Mouse (Mus musculus): Measurements from ENCODE around the gene Chsy1. TPM values are rescaled to one million over a fixed set of nuclear protein-coding genes. Genes with fewer than 3 reads are reported as not detected.

The Chsy1 gene
- polyA plus RNA-seq, 1 experiment from 2014 or later = 16.1 TPM

- no peak overlapping the region for H3K9ac ChIP-seq
- H3K27ac ChIP-seq (replicated peaks) = no peak overlapping the region
- H3K4me3 ChIP-seq (replicated peaks) = no peak overlapping the region
- ATAC-seq (ENCODE audit: insufficient number of reproducible peaks, low FRiP score, low TSS enrichment, low read depth) = no peak
- WGBS = 77% methylated on average over 6 of the region's 6 CpGs
- H3K27me3 ChIP-seq = no peaks in the 10 kb centered on the region
- no peaks in the 10 kb centered on the region for H3K9me3 ChIP-seq (replicated peaks)
- no peaks in the 10 kb centered on the region for H3K36me3 ChIP-seq
- H3K4me2 ChIP-seq (replicated peaks) = no peak overlapping the region
- H3K4me1 ChIP-seq = peaks cover 21% of the 10 kb centered on the region
Measured at GRCm38 (mm10) chr7:66214477-66214876, 105.2 kb downstream of the Chsy1 start.

DNA sequence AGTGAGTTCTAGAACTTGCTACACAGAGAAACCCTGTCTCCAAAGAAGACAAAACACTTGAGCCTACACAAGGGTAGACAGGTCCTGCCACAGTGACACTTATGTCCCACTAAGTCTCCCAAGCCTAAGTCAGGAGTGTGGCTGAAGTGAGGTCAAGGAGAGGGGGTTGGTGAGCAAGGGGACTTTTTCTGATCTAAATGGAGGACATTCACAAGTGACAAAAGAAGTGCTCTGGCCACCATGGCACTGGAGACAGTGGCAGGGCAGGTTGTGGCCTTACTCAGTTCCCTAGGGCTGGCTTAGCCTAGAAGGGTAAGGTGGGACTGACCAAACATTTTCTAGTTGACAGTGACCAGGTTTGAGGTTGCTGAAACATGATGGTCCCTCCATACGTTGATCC lies 106.6 kb downstream of the Chsy1 start:
- no peak for ATAC-seq (ENCODE audit: insufficient number of reproducible peaks, low FRiP score, low TSS enrichment, low read depth)
- no peaks in the 10 kb centered on the region for H3K9me3 ChIP-seq (replicated peaks)
- H3K4me2 ChIP-seq (replicated peaks) = no peak overlapping the region
- H3K4me3 ChIP-seq (replicated peaks) = no peak overlapping the region
- H3K27ac ChIP-seq (replicated peaks) = no peak overlapping the region
- H3K9ac ChIP-seq = no peak overlapping the region
- no peaks in the 10 kb centered on the region for H3K36me3 ChIP-seq
- H3K27me3 ChIP-seq = no peaks in the 10 kb centered on the region
- 79% methylated on average over 1 of the region's 1 CpGs for WGBS
- H3K4me1 ChIP-seq = peaks cover 25% of the 10 kb centered on the region

GRCm38 (mm10) chr7:66217011-66217410 lies 107.7 kb downstream of the Chsy1 start:
- WGBS = 77% methylated on average over 7 of the region's 7 CpGs
- Histone ChIP-seq H3K36me3 (no peaks in the 10 kb centered on the region), H3K27me3 (no peaks in the 10 kb centered on the region), H3K4me2 (replicated peaks) (no peak overlapping the region), H3K4me3 (replicated peaks) (no peak overlapping the region), H3K9ac (no peak overlapping the region), H3K27ac (replicated peaks) (no peak overlapping the region; the same call in 1 of the 2 replicates), H3K4me1 (peaks cover 25% of the 10 kb centered on the region), H3K9me3 (replicated peaks) (no peaks in the 10 kb centered on the region)
- ATAC-seq (ENCODE audit: insufficient number of reproducible peaks, low FRiP score, low TSS enrichment, low read depth) = no peak

- H3K9ac ChIP-seq = no peak overlapping the region
- 55% methylated on average over 7 of the region's 7 CpGs for WGBS
- H3K4me3 ChIP-seq (replicated peaks) = no peak overlapping the region
- no peak for ATAC-seq (ENCODE audit: insufficient number of reproducible peaks, low FRiP score, low TSS enrichment, low read depth)
- no peaks in the 10 kb centered on the region for H3K27me3 ChIP-seq
- H3K27ac ChIP-seq (replicated peaks) = peak overlapping the region; percentile 88
- H3K4me2 ChIP-seq (replicated peaks) = no peak overlapping the region
- H3K4me1 ChIP-seq = peaks cover 25% of the 10 kb centered on the region
- H3K9me3 ChIP-seq (replicated peaks) = no peaks in the 10 kb centered on the region
- H3K36me3 ChIP-seq = no peaks in the 10 kb centered on the region
Measured at GRCm38 (mm10) chr7:66217531-66218094, 108.3 kb downstream of the Chsy1 start.

DNA sequence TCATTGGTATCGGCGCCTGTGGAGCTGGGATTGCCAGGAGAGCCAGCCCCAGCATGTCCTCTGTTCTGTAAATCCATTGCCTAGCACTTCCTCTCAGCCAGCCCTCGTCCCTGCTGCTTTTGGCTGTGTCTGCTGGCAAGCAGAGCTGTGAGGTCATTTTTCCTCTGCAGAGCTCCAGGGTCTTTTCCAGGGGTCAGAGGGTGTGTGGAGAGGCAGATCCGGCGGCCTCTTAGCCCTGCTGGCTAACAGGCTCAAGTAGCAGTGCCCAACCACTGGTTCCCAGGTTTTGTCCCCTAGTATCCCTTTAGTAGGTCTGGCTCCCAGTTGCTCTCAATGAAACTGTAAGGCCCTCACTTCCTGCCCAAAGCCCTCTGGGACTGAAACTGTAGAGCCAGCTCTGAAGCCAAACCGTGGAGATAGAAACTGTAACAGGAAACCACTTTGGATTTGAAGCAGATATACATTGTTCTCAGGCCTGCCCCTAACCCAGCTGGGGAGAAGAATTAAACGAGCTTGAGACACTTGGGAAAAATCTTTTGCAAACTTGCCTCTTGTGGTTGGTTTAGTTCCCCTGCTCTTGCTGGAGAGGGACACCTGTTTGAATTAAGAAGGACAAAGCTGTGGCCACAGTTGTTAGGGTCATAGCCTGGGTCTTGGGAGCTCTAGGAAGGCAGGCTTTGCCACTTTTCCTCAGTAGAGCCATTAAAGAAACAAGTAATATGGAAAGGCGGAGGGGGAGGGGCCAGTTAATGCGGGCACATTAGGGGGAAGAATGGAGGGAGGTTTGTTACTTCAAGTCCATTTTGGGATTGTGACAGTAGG lies 109.1 kb downstream of the Chsy1 start:
- Histone ChIP-seq H3K9ac (no peak overlapping the region), H3K27ac (replicated peaks) (peak overlapping the region; percentile 88), H3K36me3 (no peaks in the 10 kb centered on the region), H3K4me2 (replicated peaks) (no peak overlapping the region), H3K4me1 (peaks cover 28% of the 10 kb centered on the region), H3K9me3 (replicated peaks) (no peaks in the 10 kb centered on the region), H3K4me3 (replicated peaks) (no peak overlapping the region), H3K27me3 (no peaks in the 10 kb centered on the region)
- WGBS = 21% methylated on average over 9 of the region's 9 CpGs
- ATAC-seq (ENCODE audit: insufficient number of reproducible peaks, low FRiP score, low TSS enrichment, low read depth) = peak; percentile 63

DNA sequence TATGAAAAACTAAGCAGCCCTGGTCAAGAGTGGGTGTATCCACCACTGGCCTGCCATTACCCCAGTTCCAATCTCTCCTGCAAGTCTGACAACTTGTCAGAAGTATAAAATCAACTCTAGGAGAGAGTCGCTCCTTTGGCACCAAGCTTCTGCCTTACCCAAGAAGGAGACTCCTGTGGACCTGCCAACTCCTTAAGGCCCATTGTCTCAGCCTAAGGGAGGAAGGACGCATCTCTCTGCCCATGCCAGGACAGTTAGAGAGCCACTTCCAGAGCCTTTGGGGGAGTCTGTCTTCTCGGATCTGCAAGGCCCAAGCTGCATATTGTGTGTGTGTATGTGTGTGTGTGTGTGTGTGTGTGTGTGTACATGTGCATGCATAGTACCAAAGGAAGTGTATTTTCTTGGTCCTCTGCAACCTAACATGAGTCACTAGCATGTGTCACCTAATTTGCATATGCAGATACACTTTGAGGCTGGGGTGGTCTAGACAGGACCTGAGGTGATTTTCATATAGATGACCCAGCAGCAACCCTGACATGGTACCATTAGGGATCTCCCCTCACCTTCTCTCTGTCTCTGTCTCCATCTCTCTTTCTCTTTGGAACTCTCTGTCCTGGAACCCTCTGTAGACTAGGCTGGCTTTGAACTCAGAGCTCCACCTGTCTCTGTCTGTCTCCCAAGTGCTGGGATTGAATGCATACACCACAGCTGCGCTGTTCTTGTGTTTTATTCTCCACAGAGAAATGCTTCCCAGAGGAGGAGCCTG lies 109.9 kb downstream of the Chsy1 start:
- WGBS = 73% methylated on average over 4 of the region's 4 CpGs
- Histone ChIP-seq H3K27me3 (no peaks in the 10 kb centered on the region), H3K27ac (replicated peaks) (peak overlapping the region; percentile 88), H3K36me3 (no peaks in the 10 kb centered on the region), H3K9me3 (replicated peaks) (no peaks in the 10 kb centered on the region), H3K4me2 (replicated peaks) (no peak overlapping the region), H3K4me3 (replicated peaks) (no peak overlapping the region), H3K4me1 (peaks cover 28% of the 10 kb centered on the region), H3K9ac (no peak overlapping the region)
- no peak for ATAC-seq (ENCODE audit: insufficient number of reproducible peaks, low FRiP score, low TSS enrichment, low read depth)

GRCm38 (mm10) chr7:66219794-66220227 lies 110.5 kb downstream of the Chsy1 start:
- 75% methylated on average over 4 of the region's 4 CpGs for whole genome bisulfite sequencing
- Histone ChIP-seq H3K27ac (replicated peaks) (no peak overlapping the region), H3K9ac (no peak overlapping the region), H3K4me1 (peaks cover 28% of the 10 kb centered on the region), H3K4me2 (replicated peaks) (no peak overlapping the region), H3K9me3 (replicated peaks) (no peaks in the 10 kb centered on the region), H3K4me3 (replicated peaks) (no peak overlapping the region), H3K36me3 (no peaks in the 10 kb centered on the region), H3K27me3 (no peaks in the 10 kb centered on the region)
- no peak for ATAC-seq (ENCODE audit: insufficient number of reproducible peaks, low FRiP score, low TSS enrichment, low read depth)

DNA sequence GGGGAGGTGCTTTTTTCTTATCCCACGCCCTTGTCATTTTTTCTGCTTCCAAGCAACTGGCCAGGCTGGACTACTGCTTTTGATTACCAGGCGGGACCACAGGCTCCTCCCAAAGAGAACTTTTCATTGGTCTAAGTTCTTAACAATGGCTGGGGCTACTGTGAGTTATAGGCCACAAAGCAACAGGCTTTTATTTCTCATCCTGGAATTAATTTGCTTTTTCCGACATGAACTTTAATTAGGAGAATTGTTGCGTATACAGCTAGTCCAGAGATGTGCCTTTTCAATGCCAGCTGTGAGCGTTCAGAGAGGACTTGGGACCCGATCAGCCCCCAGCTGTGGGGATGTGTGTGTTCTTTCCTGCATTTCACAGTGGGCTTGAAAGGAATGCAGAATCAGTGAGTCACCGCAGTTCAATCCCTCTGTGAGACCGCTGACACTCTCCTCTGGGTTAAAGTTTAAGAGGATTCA lies 113.3 kb downstream of the Chsy1 start:
- peak overlapping the region; percentile 63; the same call in 1 of the 2 replicates for H3K27ac ChIP-seq (replicated peaks)
- WGBS = 16% methylated on average over 8 of the region's 8 CpGs
- H3K9ac ChIP-seq = no peak overlapping the region
- no peaks in the 10 kb centered on the region for H3K9me3 ChIP-seq (replicated peaks)
- peaks cover 22% of the 10 kb centered on the region for H3K4me1 ChIP-seq
- H3K27me3 ChIP-seq = no peaks in the 10 kb centered on the region
- ATAC-seq (ENCODE audit: insufficient number of reproducible peaks, low FRiP score, low TSS enrichment, low read depth) = peak; percentile 63; the same call in 1 of the 2 replicates
- H3K36me3 ChIP-seq = no peaks in the 10 kb centered on the region
- no peak overlapping the region for H3K4me2 ChIP-seq (replicated peaks)
- H3K4me3 ChIP-seq (replicated peaks) = no peak overlapping the region

Other genes starting within 250 kb of the Chsy1 start
- gene Pcsk6, start 247.8 kb upstream of the Chsy1 start, polyA plus RNA-seq (2015; fragmentation: Nextera tagmentation; extraction: Ambion mirVana) = 8.5 and 10.1 TPM in 2 replicates
- not detected in 2 replicates for gene Gm45213, start 65.9 kb upstream of the Chsy1 start, polyA plus RNA-seq (2015; fragmentation: Nextera tagmentation; extraction: Ambion mirVana)
- gene Snrpa1, start 50.5 kb upstream of the Chsy1 start, polyA plus RNA-seq (2015; fragmentation: Nextera tagmentation; extraction: Ambion mirVana) = 145 and 158 TPM in 2 replicates
- 133 and 142 TPM in 2 replicates for gene Selenos, start 29.9 kb upstream of the Chsy1 start, polyA plus RNA-seq (2015; fragmentation: Nextera tagmentation; extraction: Ambion mirVana)